Mouse (Mus musculus) olfactory bulb, adult 2 months (tissue): ENCODE results near the gene Ubac2. TPM values are rescaled to one million over a fixed set of nuclear protein-coding genes. Genes with fewer than 3 reads are reported as not detected.

Source experiments
- H3K27ac ChIP-seq: fragments of 200-500 bp; 2 replicates; pipeline ENCODE4 v1.5.1; 2012; ENCODE audit warnings: low read depth, low read length; ENCODE audit not compliant: insufficient read depth
- H3K4me1 ChIP-seq: fragments of 200-500 bp; 2 replicates; pipeline ENCODE4 v1.6.1; 2012; ENCODE audit warnings: low read length; ENCODE audit not compliant: control insufficient read depth, insufficient read depth
- H3K4me3 ChIP-seq: fragments of 200-500 bp; 2 replicates; pipeline ENCODE4 v1.5.1; 2012; ENCODE audit warnings: mild to moderate bottlenecking, low read depth, low read length, moderate library complexity; ENCODE audit not compliant: insufficient read depth
- CTCF ChIP-seq: fragments of 200-500 bp; IDR thresholded peaks from 2 replicates; pipeline ENCODE4 v1.5.1; 2012; ENCODE audit warnings: low read depth, mild to moderate bottlenecking, low read length, moderate library complexity; ENCODE audit not compliant: insufficient read depth
- POLR2A ChIP-seq: fragments of 200-500 bp; IDR thresholded peaks from 2 replicates; pipeline ENCODE4 v1.6.1; 2012; ENCODE audit warnings: mild to moderate bottlenecking, low read depth, low read length, moderate library complexity; ENCODE audit not compliant: insufficient read depth
- WGBS: fragments of 180-500 bp; shearing (Covaris S2); methylation state at CpG from one replicate; pipeline ENCODE4 v1.1.7; 2018; 5-methylcytosine and 5-hydroxymethylcytosine counted together
- polyA plus RNA-seq: library from polyadenylated mRNA; stranded (reverse); fragments of >200 nt; gene quantifications from 2 replicates; pipeline ENCODE4 v1.2.4, GENCODE M21; 2012; ENCODE audit warnings: low replicate concordance; ENCODE audit not compliant: missing spikeins, insufficient read depth, insufficient read length

Gene Ubac2
- polyA plus RNA-seq, 1 experiment: not detected

DNA sequence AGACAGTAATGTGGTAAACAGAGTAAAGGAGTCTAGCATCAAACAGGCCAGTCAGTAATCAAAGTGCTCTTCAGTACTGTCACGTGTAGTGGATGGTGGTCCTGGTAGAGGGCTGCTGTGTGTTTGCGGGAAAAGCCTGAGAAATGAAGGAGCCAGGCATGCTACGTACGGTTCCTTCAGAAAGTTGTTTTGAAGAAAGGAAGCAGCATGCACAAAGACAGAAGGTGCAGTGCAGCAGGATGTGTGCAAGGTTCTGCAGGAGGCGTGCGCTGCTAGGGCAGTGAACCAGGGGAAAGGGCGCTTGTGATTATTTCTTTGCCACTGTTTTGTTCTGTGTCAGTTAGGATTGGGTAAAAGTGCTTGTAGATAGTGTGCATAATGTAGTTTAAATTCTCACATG, 2.8 kb downstream of the Ubac2 start:
- Histone ChIP-seq H3K27ac (peak overlapping the region; percentile 22; the same call in 1 of the 2 replicates), H3K4me3 (no peak overlapping the region), H3K4me1 (peaks cover 32% of the 10 kb centered on the region)
- no peak for TF ChIP-seq CTCF
- TF ChIP-seq POLR2A: no peak
- WGBS: 45% methylated on average over 7 of the region's 7 CpGs

- TF ChIP-seq CTCF (no peak), POLR2A (no peak)
- H3K27ac ChIP-seq: no peak overlapping the region
- 76% methylated on average over 6 of the region's 6 CpGs for WGBS
- no peak overlapping the region for H3K4me3 ChIP-seq
- peaks cover 32% of the 10 kb centered on the region for H3K4me1 ChIP-seq
These were observed 5.9 kb downstream of the Ubac2 start for GRCm38 (mm10) chr14:121884150-121884797.

DNA sequence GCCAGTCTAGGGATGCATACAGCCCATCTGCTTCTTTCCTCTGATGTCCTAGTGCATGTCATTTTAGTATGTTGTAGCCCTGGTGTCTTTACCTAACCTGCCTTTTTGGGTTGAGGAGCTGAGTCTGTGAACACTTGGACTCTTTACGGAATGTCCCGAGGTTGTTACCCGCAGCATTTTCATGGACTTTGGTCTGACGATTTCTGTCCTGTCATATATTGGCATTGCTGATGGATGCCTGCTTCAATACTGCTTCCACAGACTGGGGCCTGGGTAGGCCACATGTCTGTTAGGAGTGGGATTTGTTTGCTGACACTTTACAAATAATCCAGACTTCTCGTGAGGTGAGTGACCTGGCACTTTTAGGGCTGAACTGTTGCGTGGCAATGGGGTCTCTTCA, 15.3 kb downstream of the Ubac2 start:
- Histone ChIP-seq H3K27ac (no peak overlapping the region), H3K4me3 (no peak overlapping the region), H3K4me1 (peaks cover 11% of the 10 kb centered on the region)
- WGBS: 95% methylated on average over 6 of the region's 6 CpGs
- TF ChIP-seq POLR2A: no peak
- TF ChIP-seq CTCF: no peak

DNA sequence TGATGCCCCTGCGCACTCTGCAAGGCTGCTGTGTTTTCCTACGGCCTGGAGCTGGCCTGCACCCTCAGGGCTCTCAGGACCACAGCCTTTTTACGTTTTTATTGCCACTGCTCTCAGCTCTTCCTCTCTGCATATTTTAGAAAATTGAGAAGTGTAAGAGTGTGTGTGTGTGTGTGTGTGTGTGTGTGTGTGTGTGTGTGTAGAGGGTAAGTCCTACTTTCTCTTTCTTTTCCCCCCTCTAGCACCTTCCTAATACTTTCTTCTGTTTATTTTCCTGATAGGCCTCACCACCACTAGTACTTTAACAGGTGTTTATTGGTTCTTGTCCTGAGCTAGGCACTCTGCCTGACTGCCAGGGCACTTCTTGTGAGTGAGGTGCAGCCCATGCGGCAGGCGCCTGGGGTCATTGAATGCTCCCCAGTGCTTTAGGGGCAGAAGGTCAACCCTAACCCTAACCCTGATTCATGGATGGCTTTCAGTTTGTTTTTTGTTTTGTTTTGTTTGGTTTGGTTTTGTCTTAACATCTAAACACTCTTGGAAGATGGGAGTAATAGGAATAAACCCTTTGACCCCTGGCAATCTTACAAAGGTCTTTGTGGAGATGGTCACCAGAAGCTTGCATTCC, 16.2 kb downstream of the Ubac2 start:
- TF ChIP-seq POLR2A (no peak), CTCF (no peak)
- Histone ChIP-seq H3K4me1 (peaks cover 17% of the 10 kb centered on the region), H3K4me3 (no peak overlapping the region), H3K27ac (no peak overlapping the region)
- 88% methylated on average over 5 of the region's 5 CpGs for WGBS

DNA sequence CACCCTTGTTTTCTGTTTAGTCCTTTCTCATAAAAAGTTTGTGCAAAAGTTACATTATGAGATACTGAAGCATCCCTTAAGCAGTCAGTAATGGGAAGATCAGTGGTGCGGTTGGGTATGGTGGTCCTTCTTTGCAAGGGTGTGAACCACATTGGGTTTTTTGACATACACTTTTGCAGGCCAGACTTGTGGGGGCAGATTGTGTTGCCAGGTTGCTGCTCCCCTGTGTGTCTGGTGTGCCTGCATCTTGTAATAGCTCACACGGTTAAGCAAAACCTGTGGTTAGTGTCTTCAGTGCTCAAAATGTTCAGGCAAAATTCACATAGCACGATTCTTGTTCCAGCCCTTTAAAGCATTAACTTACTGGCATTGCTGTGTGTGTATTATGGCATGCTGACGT, 16.9 kb downstream of the Ubac2 start:
- H3K4me3 ChIP-seq: no peak overlapping the region
- no peak overlapping the region for H3K27ac ChIP-seq
- TF ChIP-seq CTCF (no peak), POLR2A (no peak)
- peaks cover 20% of the 10 kb centered on the region for H3K4me1 ChIP-seq
- WGBS: 70% methylated on average over 4 of the region's 4 CpGs

DNA sequence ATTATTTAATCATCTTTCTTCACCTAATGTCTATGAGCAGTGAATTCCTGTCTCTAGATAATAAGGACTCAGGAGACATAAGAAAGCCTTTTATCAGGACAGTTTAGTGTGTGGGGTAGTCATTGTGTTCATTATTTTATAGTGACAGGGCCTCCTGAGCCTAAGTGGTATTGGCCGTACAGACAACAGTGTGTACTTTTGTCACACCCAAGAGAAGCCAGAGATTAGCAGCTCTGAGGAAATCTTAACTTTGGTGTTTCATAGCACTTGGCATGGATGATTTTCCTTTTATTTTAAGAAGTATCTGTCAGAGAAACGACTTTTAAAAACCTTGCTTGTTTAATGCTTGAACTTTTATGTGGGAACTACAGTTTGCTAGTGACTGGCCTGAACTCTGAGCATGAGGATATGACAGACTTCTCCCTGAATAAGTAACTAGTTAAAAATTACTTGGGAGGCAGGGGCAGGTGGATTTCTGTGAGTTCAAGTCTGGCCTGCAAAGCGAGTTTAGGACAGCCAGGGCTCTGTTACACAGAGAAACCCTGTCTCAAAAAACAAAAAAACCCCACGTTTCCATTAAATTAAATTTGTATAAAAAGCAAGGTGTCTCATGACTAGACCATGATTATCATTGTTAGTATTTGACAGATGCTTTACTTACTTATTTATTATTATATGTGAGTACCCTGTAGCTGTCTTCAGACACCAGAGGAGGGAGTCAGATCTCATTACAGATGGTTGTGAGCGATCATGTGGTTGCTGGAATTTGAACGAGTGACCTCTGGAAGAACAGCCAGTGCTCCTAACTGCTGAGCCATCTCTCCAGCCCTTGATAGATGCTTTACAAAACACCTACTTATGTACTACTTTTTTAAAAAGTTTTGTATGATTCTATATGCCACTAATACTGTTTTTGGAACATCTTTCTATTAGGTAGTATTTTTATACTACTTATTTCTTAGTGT, 18.0 kb downstream of the Ubac2 start:
- no peak overlapping the region for H3K27ac ChIP-seq
- 73% methylated on average over 6 of the region's 6 CpGs for WGBS
- TF ChIP-seq POLR2A: no peak
- TF ChIP-seq CTCF: no peak
- H3K4me1 ChIP-seq: peaks cover 20% of the 10 kb centered on the region
- no peak overlapping the region for H3K4me3 ChIP-seq

DNA sequence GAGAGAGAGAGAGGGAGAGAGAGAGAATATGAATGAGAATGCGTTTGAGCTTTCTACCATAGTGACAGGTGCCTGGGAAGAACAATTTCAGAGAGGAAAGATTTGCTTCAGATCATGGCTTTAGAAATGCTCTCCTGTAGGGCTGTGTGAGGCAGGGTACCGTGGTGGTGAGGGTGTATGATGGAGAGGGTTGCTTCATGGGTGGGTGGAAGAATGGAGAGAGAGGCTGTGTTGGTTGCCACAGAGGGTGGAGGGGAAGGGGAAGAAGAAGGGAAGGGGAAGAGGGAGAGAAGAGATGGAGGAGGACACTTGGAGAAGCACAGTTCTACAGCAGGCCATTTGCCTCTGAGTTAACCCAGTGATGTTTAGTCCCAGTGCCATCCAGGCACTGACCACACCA, 19.4 kb downstream of the Ubac2 start:
- no peak for TF ChIP-seq POLR2A
- no peak for TF ChIP-seq CTCF
- no peak overlapping the region for H3K27ac ChIP-seq
- no peak overlapping the region for H3K4me3 ChIP-seq
- peaks cover 22% of the 10 kb centered on the region for H3K4me1 ChIP-seq
- 54% methylated on average over 2 of the region's 2 CpGs for WGBS

DNA sequence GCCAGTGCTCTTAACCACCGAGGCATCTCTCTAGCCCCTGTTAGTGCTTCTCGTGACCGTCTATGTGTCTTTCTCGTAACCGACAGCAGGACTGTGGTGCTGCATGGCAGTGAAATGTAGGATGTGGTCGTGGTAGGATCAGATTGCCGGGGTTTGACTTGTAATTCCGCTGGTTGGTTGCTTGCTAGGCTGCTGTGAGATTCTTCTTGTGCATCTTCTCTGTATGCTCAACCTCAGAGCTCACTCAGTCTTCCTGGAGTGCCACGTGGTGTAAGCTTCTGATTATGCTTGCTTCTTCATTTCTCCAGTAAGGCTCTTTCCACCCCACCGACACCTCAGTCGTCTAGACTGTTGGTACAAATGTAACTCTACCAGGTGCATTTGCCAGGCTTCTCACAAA, 20.1 kb downstream of the Ubac2 start:
- Histone ChIP-seq H3K4me1 (peaks cover 22% of the 10 kb centered on the region), H3K27ac (no peak overlapping the region), H3K4me3 (no peak overlapping the region)
- 78% methylated on average over 11 of the region's 11 CpGs for WGBS
- TF ChIP-seq CTCF: no peak

- H3K27ac ChIP-seq: no peak overlapping the region
- 23% methylated on average over 3 of the region's 3 CpGs for WGBS
- TF ChIP-seq CTCF (no peak), POLR2A (no peak)
- no peak overlapping the region for H3K4me3 ChIP-seq
- peaks cover 22% of the 10 kb centered on the region for H3K4me1 ChIP-seq
These were observed 20.7 kb downstream of the Ubac2 start for GRCm38 (mm10) chr14:121899071-121899470.
